Mouse (Mus musculus) megakaryocyte progenitor cell, adult 5-6 weeks (primary cell): ENCODE measurements around the gene Arfgap3. TPM values are rescaled to one million over a fixed set of nuclear protein-coding genes. Genes with fewer than 3 reads are reported as not detected.
A peak's percentile ranks its signal among the peaks of the same experiment; 100 is the strongest.
"Not testable (repeated sequence)": the region's sequence is repeated elsewhere in the genome, so short reads cannot be mapped to it uniquely, and the experiment has no call there.

Experiments
- ATAC-seq: replicated peaks from 2 replicates; pipeline ENCODE4 v1.8.0; 2016; ENCODE audit warnings: mild to moderate bottlenecking, moderate TSS enrichment, inconsistent platforms; ENCODE audit not compliant: poor library complexity
- total RNA-seq, 2 experiments: library from RNA; stranded (forward) in 1 of 2; stranded (reverse) in 1 of 2; fragments of 157-497, 149-512 nt in 1 of 2; fragments of 200-1000 nt in 1 of 2; gene quantifications; 2 replicates each; pipeline versions ENCODE4 v1.2.3 to v1.2.4; 2015 to 2017

The Arfgap3 gene
- total RNA-seq (2015) (19.9 and 23.7 TPM in 2 replicates), total RNA-seq (2017) (21.4 and 25.4 TPM in 2 replicates)

- ATAC-seq: peak; percentile 94
Observed at GRCm38 (mm10) chr15:83349954-83350711, at the start of gene Arfgap3. Arfgap3 (minus strand) TSS chr15:83350247.

GRCm38 (mm10) chr15:83392722-83393121 lies 42.7 kb upstream of the Arfgap3 start:
- peak; percentile 50; the same call in 1 of the 2 replicates for ATAC-seq

GRCm38 (mm10) chr15:83387911-83388310 lies 37.9 kb upstream of the Arfgap3 start:
- no peak for ATAC-seq

GRCm38 (mm10) chr15:83383633-83384032 lies 33.6 kb upstream of the Arfgap3 start:
- ATAC-seq: no peak

- ATAC-seq: no peak
Observed at GRCm38 (mm10) chr15:83383136-83383535, 33.1 kb upstream of the Arfgap3 start.

- ATAC-seq: no peak
Observed at GRCm38 (mm10) chr15:83382467-83382866, 32.4 kb upstream of the Arfgap3 start.

GRCm38 (mm10) chr15:83377153-83377552 lies 27.1 kb upstream of the Arfgap3 start:
- ATAC-seq: peak; percentile 65

GRCm38 (mm10) chr15:83375136-83375535 lies 25.1 kb upstream of the Arfgap3 start:
- peak; percentile 84 for ATAC-seq

- no peak for ATAC-seq
Observed at GRCm38 (mm10) chr15:83374076-83374475, 24.0 kb upstream of the Arfgap3 start.

- not testable (repeated sequence) for ATAC-seq
Observed at GRCm38 (mm10) chr15:83368702-83369101, 18.7 kb upstream of the Arfgap3 start.

GRCm38 (mm10) chr15:83368261-83368660 lies 18.2 kb upstream of the Arfgap3 start:
- ATAC-seq: no peak

- peak; percentile 91 for ATAC-seq
Observed at GRCm38 (mm10) chr15:83366933-83367552, 17.0 kb upstream of the Arfgap3 start.

- ATAC-seq: no peak
Observed at GRCm38 (mm10) chr15:83365697-83366096, 15.7 kb upstream of the Arfgap3 start.

- ATAC-seq: peak; percentile 65
Observed at GRCm38 (mm10) chr15:83364194-83364593, 14.1 kb upstream of the Arfgap3 start.

- not testable (repeated sequence) for ATAC-seq
Observed at GRCm38 (mm10) chr15:83362813-83363212, 12.8 kb upstream of the Arfgap3 start.

GRCm38 (mm10) chr15:83360899-83361298 lies 10.9 kb upstream of the Arfgap3 start:
- ATAC-seq: not testable (repeated sequence)

GRCm38 (mm10) chr15:83360140-83360539 lies 10.1 kb upstream of the Arfgap3 start:
- no peak for ATAC-seq

- ATAC-seq: no peak
Observed at GRCm38 (mm10) chr15:83358476-83358875, 8.4 kb upstream of the Arfgap3 start.

GRCm38 (mm10) chr15:83351546-83351945 lies 1.5 kb upstream of the Arfgap3 start:
- no peak for ATAC-seq

GRCm38 (mm10) chr15:83350859-83351258 lies 812 bp upstream of the Arfgap3 start:
- no peak for ATAC-seq

- 0 out of 2 replicates have a peak, but pooled peaks have one; percentile 2 for ATAC-seq
Observed at GRCm38 (mm10) chr15:83349225-83349953, 658 bp downstream of the Arfgap3 start.
